14 mouse cellular contexts compared by ENCODE assay signal in genomic region chr7:144927591-144927990, GRCm38 (mm10). TPM values are rescaled to one million over a fixed set of nuclear protein-coding genes. Genes with fewer than 3 reads are reported as not detected.
A peak's percentile ranks its signal among the peaks of the same experiment; 100 is the strongest.
DNase-seq lines count a peak whose midpoint lies in the region; ATAC-seq and TF ChIP-seq lines count a peak whose summit lies in the region.
"Had no signal": no experiment of that assay in that cellular context is flagged by ENCODE, and none has a peak within 500 bp of the region (broad histone marks: within the 10 kb centered on the region; RNA-seq: fewer than 3 reads in every experiment).

No protein-coding gene starts in this region.

- H3K27ac ChIP-seq in gastrocnemius, adult 2 months: peak overlapping the region; percentile 57
- H3K27ac ChIP-seq in lung, embryonic 16.5 days (ENCODE audit: low read length): no peak overlapping the region
- no peak overlapping the region for H3K27ac ChIP-seq in embryonic facial prominence, embryonic 13.5 days
- H3K27ac ChIP-seq: forebrain, embryonic 10.5 days; hindbrain, embryonic 13.5 days; neural tube, embryonic 12.5 days had no signal

- no peak overlapping the region for H3K9ac ChIP-seq in lung, embryonic 16.5 days (ENCODE audit: low read length)
- H3K9ac ChIP-seq in embryonic facial prominence, embryonic 13.5 days: peak overlapping the region; percentile 21; the same call in 1 of the 2 replicates
- H3K9ac ChIP-seq: neural tube, embryonic 12.5 days had no signal

- ATAC-seq in lung, embryonic 16.5 days (ENCODE audit: low read depth): peak; percentile 13; the same call in 1 of the 2 replicates
- no peak for ATAC-seq in embryonic facial prominence, embryonic 13.5 days (ENCODE audit: insufficient number of reproducible peaks, insufficient read depth, low FRiP score, low TSS enrichment, low read depth)
- peak; percentile 80 for ATAC-seq in megakaryocyte-erythroid progenitor cell, adult 5-6 weeks (replicated peaks; ENCODE audit: low FRiP score, low TSS enrichment, poor library complexity, severe bottlenecking)
- no peak for ATAC-seq in megakaryocyte, adult 5-6 weeks (ENCODE audit: poor library complexity, severe bottlenecking)

- H3K36me3 ChIP-seq in lung, embryonic 16.5 days (ENCODE audit: control insufficient read depth, insufficient read depth, low read length): no peaks in the 10 kb centered on the region
- peaks cover 34% of the 10 kb centered on the region for H3K36me3 ChIP-seq in embryonic facial prominence, embryonic 13.5 days

- no peak overlapping the region for H3K4me3 ChIP-seq in gastrocnemius, adult 2 months
- H3K4me3 ChIP-seq in lung, embryonic 16.5 days (ENCODE audit: low read length): no peak overlapping the region
- H3K4me3 ChIP-seq in embryonic facial prominence, embryonic 13.5 days: no peak overlapping the region
- H3K4me3 ChIP-seq: forebrain, embryonic 10.5 days; hindbrain, embryonic 13.5 days; neural tube, embryonic 12.5 days had no signal

- TF ChIP-seq CTCF in gastrocnemius, adult 2 months (IDR thresholded peaks at IDR 0.05): no peak

- intact Hi-C loops in gastrocnemius, adult 2 months (cut with DNase I): no loop called here
- intact Hi-C loops in left cerebral cortex, postnatal 10 days (cut with DNase I): no loop called here

- WGBS in lung, embryonic 16.5 days: 63% methylated on average over 2 of the region's 2 CpGs
- WGBS in embryonic facial prominence, embryonic 13.5 days: 80% methylated on average over 2 of the region's 2 CpGs

- peak; percentile 62 for DNase-seq in gastrocnemius, adult 2 months
- DNase-seq in gastrocnemius, postnatal 4 days (ENCODE audit: low spot score in 2 of 2): no peak
- no peak for DNase-seq in lung, postnatal 4 days
- DNase-seq in left cerebral cortex, postnatal 10 days (ENCODE audit: extremely low spot score in 1 of 2, low spot score in 2 of 2): no peak
- DNase-seq: right cerebral cortex, adult 18-20 months had no signal

- H3K4me2 ChIP-seq in lung, embryonic 16.5 days (ENCODE audit: low read depth, low read length): no peak overlapping the region
- no peak overlapping the region for H3K4me2 ChIP-seq in embryonic facial prominence, embryonic 13.5 days
- H3K4me2 ChIP-seq: hindbrain, embryonic 13.5 days; neural tube, embryonic 12.5 days had no signal

- no peaks in the 10 kb centered on the region for H3K9me3 ChIP-seq in lung, embryonic 16.5 days (ENCODE audit: control insufficient read depth, low read length)
- H3K9me3 ChIP-seq in embryonic facial prominence, embryonic 13.5 days: no peaks in the 10 kb centered on the region
- H3K9me3 ChIP-seq: forebrain, embryonic 10.5 days; hindbrain, embryonic 13.5 days; neural tube, embryonic 12.5 days had no signal

- no peaks in the 10 kb centered on the region for H3K27me3 ChIP-seq in lung, embryonic 16.5 days (ENCODE audit: control insufficient read depth, insufficient read depth, low read depth, low read length)
- no peaks in the 10 kb centered on the region for H3K27me3 ChIP-seq in embryonic facial prominence, embryonic 13.5 days
- H3K27me3 ChIP-seq: hindbrain, embryonic 13.5 days; neural tube, embryonic 12.5 days had no signal

- no peaks in the 10 kb centered on the region for H3K4me1 ChIP-seq in lung, embryonic 16.5 days (replicated peaks; ENCODE audit: control insufficient read depth, insufficient read depth, low read length)
- H3K4me1 ChIP-seq in embryonic facial prominence, embryonic 13.5 days: no peaks in the 10 kb centered on the region

RNA-seq across cellular contexts. Expression of gene Ccnd1, which starts 12.1 kb away (rescaled TPM):
- 1 to 10 TPM; 1.6 to 5.2 TPM for total RNA-seq in gastrocnemius, adult 2 months (2021)
- 10 to 100 TPM; 82.7 to 84.8 TPM for total RNA-seq in gastrocnemius, postnatal 4 days (2021)
- 92.5 and 122 TPM in 2 replicates for polyA plus RNA-seq in lung, embryonic 16.5 days (2015; fragmentation: Nextera tagmentation; extraction: Ambion mirVana)
- polyA plus RNA-seq in embryonic facial prominence, embryonic 13.5 days (2015; fragmentation: Nextera tagmentation; extraction: Ambion mirVana): 127 and 136 TPM in 2 replicates
- total RNA-seq in megakaryocyte-erythroid progenitor cell, adult 5-6 weeks (2014; fragmentation: Nextera tagmentation): 3.8 and 5.3 TPM in 2 replicates
- 5.9 and 6.7 TPM in 2 replicates for total RNA-seq in megakaryocyte-erythroid progenitor cell, adult 5-6 weeks (2017)
- total RNA-seq in megakaryocyte, adult 5-6 weeks (2015): 8.1 and 11.1 TPM in 2 replicates
- 5.2 and 5.5 TPM in 2 replicates for total RNA-seq in megakaryocyte, adult 5-6 weeks (2017)
- 10 to 100 TPM; 28.1 to 37.0 TPM for total RNA-seq in left cerebral cortex, postnatal 10 days (2021)

RNA-seq across cellular contexts. Expression of gene LTO1, which starts 12.7 kb away (rescaled TPM):
- 1 to 10 TPM; 8.1 to 9.9 TPM for total RNA-seq in gastrocnemius, adult 2 months (2021)
- 10 to 100 TPM; 18.4 TPM for total RNA-seq in gastrocnemius, postnatal 4 days (2021)
- polyA plus RNA-seq in lung, embryonic 16.5 days (2015; fragmentation: Nextera tagmentation; extraction: Ambion mirVana): 28.2 and 29.1 TPM in 2 replicates
- 26.2 and 27.1 TPM in 2 replicates for polyA plus RNA-seq in embryonic facial prominence, embryonic 13.5 days (2015; fragmentation: Nextera tagmentation; extraction: Ambion mirVana)
- 21.0 and 40.2 TPM in 2 replicates for total RNA-seq in megakaryocyte-erythroid progenitor cell, adult 5-6 weeks (2014; fragmentation: Nextera tagmentation)
- 27.1 and 30.4 TPM in 2 replicates for total RNA-seq in megakaryocyte-erythroid progenitor cell, adult 5-6 weeks (2017)
- 13.8 and 14.5 TPM in 2 replicates for total RNA-seq in megakaryocyte, adult 5-6 weeks (2015)
- total RNA-seq in megakaryocyte, adult 5-6 weeks (2017): 49.5 and 53.8 TPM in 2 replicates
- total RNA-seq in left cerebral cortex, postnatal 10 days (2021): 10 to 100 TPM; 25.0 to 28.4 TPM

RNA-seq across cellular contexts. Expression of gene Fgf15, which starts 31.3 kb away (rescaled TPM):
- not detected for total RNA-seq in gastrocnemius, adult 2 months (2021)
- not detected for total RNA-seq in gastrocnemius, postnatal 4 days (2021)
- not detected in 2 replicates for polyA plus RNA-seq in lung, embryonic 16.5 days (2015; fragmentation: Nextera tagmentation; extraction: Ambion mirVana)
- polyA plus RNA-seq in embryonic facial prominence, embryonic 13.5 days (2015; fragmentation: Nextera tagmentation; extraction: Ambion mirVana): 0.80 and 1.3 TPM in 2 replicates
- not detected in 2 replicates for total RNA-seq in megakaryocyte-erythroid progenitor cell, adult 5-6 weeks (2014; fragmentation: Nextera tagmentation)
- total RNA-seq in megakaryocyte-erythroid progenitor cell, adult 5-6 weeks (2017): 0.52 and 0.88 TPM in 2 replicates
- not detected in 2 replicates for total RNA-seq in megakaryocyte, adult 5-6 weeks (2015)
- total RNA-seq in megakaryocyte, adult 5-6 weeks (2017): not detected in 2 replicates
- total RNA-seq in left cerebral cortex, postnatal 10 days (2021): not detected
- total RNA-seq: gastrocnemius, adult 8-10 months had no signal
- polyA plus RNA-seq: kidney, adult 2 months had no signal

Comparison
In these comparisons a context has a peak if more than half of its experiments do, and no peak if none do; other contexts are left out.
1. ATAC-seq: peak in lung, embryonic 16.5 days (single experiment) and megakaryocyte-erythroid progenitor cell, adult 5-6 weeks (single experiment); none in embryonic facial prominence, embryonic 13.5 days (single experiment) and megakaryocyte, adult 5-6 weeks (single experiment).